Mouse (Mus musculus): ENCODE measurements around the gene Baz1b. TPM values are rescaled to one million over a fixed set of nuclear protein-coding genes. Genes with fewer than 3 reads are reported as not detected.
"Not testable (repeated sequence)": the region's sequence is repeated elsewhere in the genome, so short reads cannot be mapped to it uniquely, and the experiment has no call there.

Gene Baz1b
- polyA plus RNA-seq, 1 experiment from 2014 or later, result 37.3 TPM

- ATAC-seq (ENCODE audit: insufficient read depth, low FRiP score, low read depth), result no peak
- H3K9me3 ChIP-seq, result no peaks in the 10 kb centered on the region
- H3K4me2 ChIP-seq, result no peak overlapping the region
- no peak overlapping the region for H3K27ac ChIP-seq
- peaks cover 11% of the 10 kb centered on the region; the same call in 1 of the 2 replicates for H3K36me3 ChIP-seq
- no peak overlapping the region for H3K9ac ChIP-seq
- peaks cover 5% of the 10 kb centered on the region; the same call in 1 of the 2 replicates for H3K4me1 ChIP-seq
- H3K27me3 ChIP-seq (replicated peaks), result no peaks in the 10 kb centered on the region
- no peak overlapping the region for H3K4me3 ChIP-seq (replicated peaks)
- WGBS, result 73% methylated on average over 6 of the region's 6 CpGs
Observed at GRCm38 (mm10) chr5:135196367-135196766, 9.3 kb downstream of the Baz1b start.

GRCm38 (mm10) chr5:135202763-135203162, 15.7 kb downstream of the Baz1b start:
- no peak for ATAC-seq (ENCODE audit: insufficient read depth, low FRiP score, low read depth)
- 81% methylated on average over 3 of the region's 3 CpGs for WGBS
- Histone ChIP-seq H3K36me3 (peaks cover 39% of the 10 kb centered on the region), H3K4me3 (replicated peaks) (no peak overlapping the region), H3K9ac (no peak overlapping the region), H3K4me2 (no peak overlapping the region), H3K9me3 (no peaks in the 10 kb centered on the region), H3K4me1 (no peaks in the 10 kb centered on the region), H3K27me3 (replicated peaks) (no peaks in the 10 kb centered on the region), H3K27ac (no peak overlapping the region)

GRCm38 (mm10) chr5:135208197-135208596, 21.1 kb downstream of the Baz1b start:
- Histone ChIP-seq H3K27ac (no peak overlapping the region), H3K4me1 (no peaks in the 10 kb centered on the region), H3K4me2 (no peak overlapping the region), H3K4me3 (replicated peaks) (no peak overlapping the region), H3K9ac (no peak overlapping the region), H3K27me3 (replicated peaks) (no peaks in the 10 kb centered on the region), H3K36me3 (peaks cover 66% of the 10 kb centered on the region), H3K9me3 (no peaks in the 10 kb centered on the region)
- 92% methylated on average over 1 of the region's 1 CpGs for WGBS
- ATAC-seq (ENCODE audit: insufficient read depth, low FRiP score, low read depth), result no peak

GRCm38 (mm10) chr5:135216871-135217270, 29.8 kb downstream of the Baz1b start:
- WGBS, result 88% methylated on average over 6 of the region's 6 CpGs
- H3K9me3 ChIP-seq, result no peaks in the 10 kb centered on the region
- H3K4me2 ChIP-seq, result no peak overlapping the region
- ATAC-seq (ENCODE audit: insufficient read depth, low FRiP score, low read depth), result no peak
- H3K27ac ChIP-seq, result no peak overlapping the region
- H3K4me3 ChIP-seq (replicated peaks), result no peak overlapping the region
- no peak overlapping the region for H3K9ac ChIP-seq
- H3K27me3 ChIP-seq (replicated peaks), result no peaks in the 10 kb centered on the region
- no peaks in the 10 kb centered on the region for H3K4me1 ChIP-seq
- peaks cover 64% of the 10 kb centered on the region for H3K36me3 ChIP-seq

GRCm38 (mm10) chr5:135220941-135221340, 33.9 kb downstream of the Baz1b start:
- H3K9me3 ChIP-seq, result no peaks in the 10 kb centered on the region
- no peak overlapping the region for H3K4me3 ChIP-seq (replicated peaks)
- no peaks in the 10 kb centered on the region for H3K27me3 ChIP-seq (replicated peaks)
- H3K27ac ChIP-seq, result no peak overlapping the region
- H3K36me3 ChIP-seq, result peaks cover 62% of the 10 kb centered on the region
- no peak overlapping the region for H3K9ac ChIP-seq
- H3K4me1 ChIP-seq, result no peaks in the 10 kb centered on the region
- no peak overlapping the region for H3K4me2 ChIP-seq
- no peak for ATAC-seq (ENCODE audit: insufficient read depth, low FRiP score, low read depth)

GRCm38 (mm10) chr5:135222066-135222465, 35.0 kb downstream of the Baz1b start:
- H3K4me3 ChIP-seq (replicated peaks), result no peak overlapping the region
- WGBS, result 92% methylated on average over 7 of the region's 7 CpGs
- ATAC-seq (ENCODE audit: insufficient read depth, low FRiP score, low read depth), result no peak

GRCm38 (mm10) chr5:135224169-135224568, 37.1 kb downstream of the Baz1b start:
- Histone ChIP-seq H3K9ac (no peak overlapping the region), H3K9me3 (no peaks in the 10 kb centered on the region), H3K4me1 (no peaks in the 10 kb centered on the region), H3K4me2 (no peak overlapping the region), H3K27me3 (replicated peaks) (no peaks in the 10 kb centered on the region), H3K4me3 (replicated peaks) (no peak overlapping the region), H3K36me3 (peaks cover 66% of the 10 kb centered on the region), H3K27ac (no peak overlapping the region)
- 94% methylated on average over 3 of the region's 3 CpGs for WGBS
- ATAC-seq (ENCODE audit: insufficient read depth, low FRiP score, low read depth), result no peak

More at GRCm38 (mm10) chr5:135222066-135222465, 35.0 kb downstream of the Baz1b start:
- Histone ChIP-seq H3K9ac (no peak overlapping the region), H3K27me3 (replicated peaks) (no peaks in the 10 kb centered on the region), H3K4me1 (no peaks in the 10 kb centered on the region), H3K36me3 (peaks cover 64% of the 10 kb centered on the region), H3K4me2 (no peak overlapping the region), H3K9me3 (no peaks in the 10 kb centered on the region), H3K27ac (no peak overlapping the region)

- not testable (repeated sequence) for H3K9me3 ChIP-seq; ATAC-seq (ENCODE audit: insufficient read depth, low FRiP score, low read depth); H3K4me3 ChIP-seq (replicated peaks); H3K4me1 ChIP-seq; H3K4me2 ChIP-seq; H3K27ac ChIP-seq; H3K9ac ChIP-seq; H3K27me3 ChIP-seq (replicated peaks)
- 95% methylated on average over 4 of the region's 4 CpGs for WGBS
- peaks cover 68% of the 10 kb centered on the region for H3K36me3 ChIP-seq
Observed at GRCm38 (mm10) chr5:135225879-135226278, 38.8 kb downstream of the Baz1b start.

- ATAC-seq (ENCODE audit: insufficient read depth, low FRiP score, low read depth), result no peak
- WGBS, result 90% methylated on average over 4 of the region's 4 CpGs
- Histone ChIP-seq H3K9ac (no peak overlapping the region), H3K9me3 (no peaks in the 10 kb centered on the region), H3K4me3 (replicated peaks) (no peak overlapping the region), H3K4me2 (no peak overlapping the region), H3K27ac (no peak overlapping the region), H3K36me3 (peaks cover 73% of the 10 kb centered on the region), H3K27me3 (replicated peaks) (no peaks in the 10 kb centered on the region), H3K4me1 (no peaks in the 10 kb centered on the region)
Observed at GRCm38 (mm10) chr5:135230186-135230585, 43.1 kb downstream of the Baz1b start.

GRCm38 (mm10) chr5:135233166-135233920, 46.3 kb downstream of the Baz1b start:
- Histone ChIP-seq H3K27me3 (replicated peaks) (no peaks in the 10 kb centered on the region), H3K4me2 (no peak overlapping the region), H3K27ac (no peak overlapping the region), H3K9me3 (no peaks in the 10 kb centered on the region), H3K36me3 (peaks cover 68% of the 10 kb centered on the region), H3K9ac (no peak overlapping the region), H3K4me3 (replicated peaks) (no peak overlapping the region), H3K4me1 (no peaks in the 10 kb centered on the region)
- ATAC-seq (ENCODE audit: insufficient read depth, low FRiP score, low read depth), result no peak
- 86% methylated on average over 8 of the region's 8 CpGs for WGBS

- WGBS, result 31% methylated on average over 2 of the region's 2 CpGs
- H3K4me1 ChIP-seq, result no peaks in the 10 kb centered on the region
- no peak for ATAC-seq (ENCODE audit: insufficient read depth, low FRiP score, low read depth)
- H3K4me3 ChIP-seq (replicated peaks), result no peak overlapping the region
- no peak overlapping the region for H3K4me2 ChIP-seq
- no peaks in the 10 kb centered on the region for H3K9me3 ChIP-seq
- no peak overlapping the region for H3K9ac ChIP-seq
- no peak overlapping the region for H3K27ac ChIP-seq
- peaks cover 79% of the 10 kb centered on the region for H3K36me3 ChIP-seq
- H3K27me3 ChIP-seq (replicated peaks), result no peaks in the 10 kb centered on the region
Observed at GRCm38 (mm10) chr5:135236571-135236970, 49.5 kb downstream of the Baz1b start.

GRCm38 (mm10) chr5:135238832-135239231, 51.8 kb downstream of the Baz1b start:
- ATAC-seq (ENCODE audit: insufficient read depth, low FRiP score, low read depth), result no peak
- Histone ChIP-seq H3K27ac (no peak overlapping the region), H3K4me2 (no peak overlapping the region), H3K4me3 (replicated peaks) (no peak overlapping the region), H3K27me3 (replicated peaks) (no peaks in the 10 kb centered on the region), H3K9me3 (no peaks in the 10 kb centered on the region), H3K36me3 (peaks cover 77% of the 10 kb centered on the region), H3K4me1 (no peaks in the 10 kb centered on the region), H3K9ac (no peak overlapping the region)
- WGBS, result 76% methylated on average over 2 of the region's 2 CpGs

- WGBS, result 92% methylated on average over 1 of the region's 1 CpGs
- Histone ChIP-seq H3K27me3 (replicated peaks) (no peaks in the 10 kb centered on the region), H3K27ac (no peak overlapping the region), H3K4me2 (no peak overlapping the region), H3K9ac (no peak overlapping the region), H3K36me3 (peaks cover 81% of the 10 kb centered on the region), H3K4me1 (no peaks in the 10 kb centered on the region), H3K9me3 (no peaks in the 10 kb centered on the region), H3K4me3 (replicated peaks) (no peak overlapping the region)
- ATAC-seq (ENCODE audit: insufficient read depth, low FRiP score, low read depth), result no peak
Observed at GRCm38 (mm10) chr5:135241474-135241873, 54.4 kb downstream of the Baz1b start.

All from stomach, embryonic 15.5 days (tissue).